Mouse (Mus musculus) small intestine, adult 2 months (tissue): ENCODE measurements at regions not wholly inside any gene's neighbourhood (a gene's known extent, or its start where the extent isn't known, plus 50 kb on each side); places are given as distances from the start of the nearest gene placed in this dataset.

Experiments
- H3K27ac ChIP-seq: fragments of 200-500 bp; 2 replicates; pipeline ENCODE4 v1.5.1; 2012; ENCODE audit warnings: low read depth, low read length, control low read depth, inconsistent platforms; ENCODE audit not compliant: insufficient read depth
- H3K27me3 ChIP-seq: fragments of 200-500 bp; 2 replicates; pipeline ENCODE4 v1.6.1; 2012; ENCODE audit warnings: mild to moderate bottlenecking, moderate library complexity, low read length, inconsistent platforms; ENCODE audit not compliant: control insufficient read depth, insufficient read depth
- H3K36me3 ChIP-seq: fragments of 200-500 bp; 2 replicates; pipeline ENCODE4 v1.6.1; 2012; ENCODE audit warnings: mild to moderate bottlenecking, low read length, control low read depth, inconsistent platforms; ENCODE audit not compliant: control insufficient read depth, insufficient read depth
- H3K4me1 ChIP-seq: fragments of 200-500 bp; 2 replicates; pipeline ENCODE4 v1.6.1; 2012; ENCODE audit warnings: low read length, inconsistent platforms, mixed read lengths; ENCODE audit not compliant: control insufficient read depth, insufficient read depth, insufficient read length
- H3K4me3 ChIP-seq: fragments of 200-500 bp; 2 replicates; pipeline ENCODE4 v1.5.1; 2012; ENCODE audit warnings: low read depth, mild to moderate bottlenecking, control low read depth, inconsistent platforms, low read length, moderate library complexity
- CTCF ChIP-seq: fragments of 200-500 bp; IDR thresholded peaks from 2 replicates; pipeline ENCODE4 v1.5.1; 2012; ENCODE audit warnings: low read depth, mild to moderate bottlenecking, control low read depth, inconsistent platforms, low read length, moderate library complexity, mixed read lengths; ENCODE audit not compliant: insufficient replicate concordance, insufficient read length; ENCODE audit errors: extremely low read depth
- POLR2A ChIP-seq: fragments of 200-500 bp; IDR thresholded peaks from 2 replicates; pipeline ENCODE4 v1.6.1; 2012; ENCODE audit warnings: low read depth, mild to moderate bottlenecking, control low read depth, inconsistent platforms, low read length, moderate library complexity
- WGBS: fragments of 180-500 bp; shearing (Covaris S2); methylation state at CpG from one replicate; pipeline ENCODE4 v1.1.7; 2018; 5-methylcytosine and 5-hydroxymethylcytosine counted together

- Histone ChIP-seq H3K4me1 (no peaks in the 10 kb centered on the region), H3K36me3 (no peaks in the 10 kb centered on the region), H3K27me3 (no peaks in the 10 kb centered on the region), H3K27ac (no peak overlapping the region), H3K4me3 (no peak overlapping the region)
- TF ChIP-seq CTCF (no peak), POLR2A (no peak)
- WGBS: 89% methylated on average over 10 of the region's 10 CpGs
Measured at GRCm38 (mm10) chr5:119044548-119044947, 484.1 kb downstream of the Med13l start.

GRCm38 (mm10) chr5:119047581-119047980 is 487.1 kb downstream of the Med13l start:
- H3K4me3 ChIP-seq: no peak overlapping the region
- WGBS: 56% methylated on average over 4 of the region's 4 CpGs
- no peak for TF ChIP-seq POLR2A
- TF ChIP-seq CTCF: no peak

GRCm38 (mm10) chr5:119052354-119052996 is 492.0 kb downstream of the Med13l start:
- whole genome bisulfite sequencing: 43% methylated on average over 11 of the region's 11 CpGs
- no peak for TF ChIP-seq CTCF
- no peak for TF ChIP-seq POLR2A
- no peak overlapping the region for H3K4me3 ChIP-seq
- no peaks in the 10 kb centered on the region for H3K36me3 ChIP-seq
- no peaks in the 10 kb centered on the region for H3K27me3 ChIP-seq
- peaks cover 6% of the 10 kb centered on the region; the same call in 1 of the 2 replicates for H3K4me1 ChIP-seq
- H3K27ac ChIP-seq: no peak overlapping the region

More at GRCm38 (mm10) chr5:119047581-119047980, 487.1 kb downstream of the Med13l start:
- no peaks in the 10 kb centered on the region for H3K4me1 ChIP-seq
- H3K27ac ChIP-seq: no peak overlapping the region
- no peaks in the 10 kb centered on the region for H3K27me3 ChIP-seq
- no peaks in the 10 kb centered on the region for H3K36me3 ChIP-seq

GRCm38 (mm10) chr5:119053738-119054137 is 493.3 kb downstream of the Med13l start:
- Histone ChIP-seq H3K4me1 (peaks cover 6% of the 10 kb centered on the region; the same call in 1 of the 2 replicates), H3K4me3 (no peak overlapping the region), H3K27me3 (no peaks in the 10 kb centered on the region), H3K27ac (no peak overlapping the region), H3K36me3 (no peaks in the 10 kb centered on the region)
- TF ChIP-seq POLR2A (no peak), CTCF (peak; percentile 28; the same call in 1 of the 2 replicates)
- WGBS: 96% methylated on average over 8 of the region's 8 CpGs

GRCm38 (mm10) chr5:119054393-119054792 is 493.9 kb downstream of the Med13l start:
- Histone ChIP-seq H3K27me3 (no peaks in the 10 kb centered on the region), H3K36me3 (no peaks in the 10 kb centered on the region)
- WGBS: 49% methylated on average over 6 of the region's 6 CpGs

GRCm38 (mm10) chr5:119055430-119055829 is 495.0 kb downstream of the Med13l start:
- TF ChIP-seq POLR2A (no peak), CTCF (no peak)
- Histone ChIP-seq H3K27ac (no peak overlapping the region), H3K36me3 (no peaks in the 10 kb centered on the region), H3K27me3 (no peaks in the 10 kb centered on the region), H3K4me3 (no peak overlapping the region), H3K4me1 (peaks cover 6% of the 10 kb centered on the region; the same call in 1 of the 2 replicates)
- WGBS: 15% methylated on average over 12 of the region's 12 CpGs

More at GRCm38 (mm10) chr5:119054393-119054792, 493.9 kb downstream of the Med13l start:
- TF ChIP-seq POLR2A (no peak), CTCF (no peak)
- Histone ChIP-seq H3K4me1 (peaks cover 6% of the 10 kb centered on the region; the same call in 1 of the 2 replicates), H3K27ac (no peak overlapping the region), H3K4me3 (no peak overlapping the region)

GRCm38 (mm10) chr5:119057813-119058212 is 497.3 kb downstream of the Med13l start:
- Histone ChIP-seq H3K36me3 (no peaks in the 10 kb centered on the region), H3K4me3 (no peak overlapping the region), H3K27me3 (no peaks in the 10 kb centered on the region), H3K4me1 (peaks cover 6% of the 10 kb centered on the region; the same call in 1 of the 2 replicates), H3K27ac (no peak overlapping the region)
- no peak for TF ChIP-seq POLR2A
- TF ChIP-seq CTCF: no peak
- WGBS: 97% methylated on average over 4 of the region's 4 CpGs
